Mouse (Mus musculus) forebrain, embryonic 13.5 days (tissue): ENCODE data around the gene Adcy2. TPM values are rescaled to one million over a fixed set of nuclear protein-coding genes. Genes with fewer than 3 reads are reported as not detected.

Experiments
- ATAC-seq: fragments of 200-750 bp; cut with Nextera tagmentation; 2 replicates; pipeline ENCODE4 v1.8.0; 2017
- H3K27ac ChIP-seq: fragments of 300-500 bp; sonication (generic); 2 replicates; pipeline ENCODE4 v1.5.1; 2015; ENCODE audit warnings: inconsistent platforms, mild to moderate bottlenecking, moderate library complexity
- H3K27me3 ChIP-seq: fragments of 300-500 bp; sonication (generic); 2 replicates; pipeline ENCODE4 v1.6.1; 2015; ENCODE audit warnings: mild to moderate bottlenecking, inconsistent platforms
- H3K36me3 ChIP-seq: fragments of 300-500 bp; sonication (generic); 2 replicates; pipeline ENCODE4 v1.6.1; 2015; ENCODE audit warnings: mild to moderate bottlenecking, inconsistent platforms; ENCODE audit not compliant: poor library complexity, severe bottlenecking
- H3K4me1 ChIP-seq: fragments of 300-500 bp; sonication (generic); 2 replicates; pipeline ENCODE4 v1.6.1; 2015; ENCODE audit warnings: inconsistent platforms
- H3K4me2 ChIP-seq: fragments of 300-500 bp; sonication (generic); 2 replicates; pipeline ENCODE4 v1.6.1; 2015; ENCODE audit warnings: inconsistent platforms, mild to moderate bottlenecking, moderate library complexity
- H3K4me3 ChIP-seq: fragments of 300-500 bp; sonication (generic); 2 replicates; pipeline ENCODE4 v1.5.1; 2015; ENCODE audit warnings: mild to moderate bottlenecking, inconsistent platforms
- H3K9ac ChIP-seq: fragments of 300-500 bp; sonication (generic); 2 replicates; pipeline ENCODE4 v1.6.1; 2015; ENCODE audit warnings: mild to moderate bottlenecking, inconsistent platforms
- H3K9me3 ChIP-seq: fragments of 300-500 bp; sonication (generic); replicated peaks from 2 replicates; pipeline ENCODE4 v1.6.1; 2016; ENCODE audit warnings: inconsistent platforms
- WGBS: fragments of 180-500 bp; shearing (Covaris S2); methylation state at CpG from one replicate; pipeline ENCODE4 v1.1.7; 2015; 5-methylcytosine and 5-hydroxymethylcytosine counted together
- polyA plus RNA-seq: library from polyadenylated mRNA; unstranded; fragments of >200 nt; fragmentation: Nextera tagmentation; extraction: Ambion mirVana; gene quantifications from 2 replicates; pipeline ENCODE4 v1.2.1, GENCODE M21; 2015

The Adcy2 gene
- polyA plus RNA-seq, 1 experiment from 2014 or later = 1.2 TPM

DNA sequence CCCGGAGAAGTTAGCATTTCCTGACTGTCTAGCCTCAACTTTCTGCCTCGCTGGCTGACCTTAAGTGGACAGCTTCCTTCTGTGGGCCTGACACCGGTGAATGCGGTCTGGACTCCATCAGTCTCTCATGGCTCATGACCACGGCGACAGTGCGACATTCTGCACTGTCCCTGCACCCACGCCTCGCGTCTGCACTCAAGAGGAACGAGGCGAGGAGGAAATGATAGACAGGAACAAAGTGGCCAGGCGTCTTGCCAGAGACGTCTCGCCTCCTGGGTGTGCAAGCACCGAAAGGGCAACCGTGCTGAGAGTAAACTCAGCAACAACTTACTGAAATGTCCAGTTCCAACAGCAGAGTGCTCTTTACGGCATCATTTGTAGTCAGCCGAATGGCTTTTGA is 427.1 kb downstream of the Adcy2 start:
- no peak overlapping the region for H3K4me3 ChIP-seq
- peaks cover 71% of the 10 kb centered on the region for H3K36me3 ChIP-seq
- no peaks in the 10 kb centered on the region for H3K9me3 ChIP-seq
- no peak for ATAC-seq
- WGBS = 95% methylated on average over 19 of the region's 19 CpGs
- no peak overlapping the region for H3K9ac ChIP-seq
- no peak overlapping the region for H3K27ac ChIP-seq
- H3K4me2 ChIP-seq = no peak overlapping the region
- H3K4me1 ChIP-seq = peaks cover 3% of the 10 kb centered on the region; the same call in 1 of the 2 replicates
- no peaks in the 10 kb centered on the region for H3K27me3 ChIP-seq
